Mouse (Mus musculus) lung, embryonic 16.5 days (tissue): ENCODE measurements at regions not wholly inside any gene's neighbourhood (a gene's known extent, or its start where the extent isn't known, plus 50 kb on each side); places are given as distances from the start of the nearest gene placed in this dataset.
A peak's percentile ranks its signal among the peaks of the same experiment; 100 is the strongest.

ENCODE experiments used
- ATAC-seq: fragments of 200-750 bp; cut with Nextera tagmentation; 2 replicates; pipeline ENCODE4 v1.8.0; 2017; ENCODE audit warnings: low read depth, mild to moderate bottlenecking, moderate library complexity
- H3K27ac ChIP-seq: fragments of 300-500 bp; sonication (generic); 2 replicates; pipeline ENCODE4 v1.5.1; 2014; ENCODE audit warnings: mild to moderate bottlenecking, control low read depth, low read length
- H3K27me3 ChIP-seq: fragments of 300-500 bp; sonication (generic); 2 replicates; pipeline ENCODE4 v1.6.1; 2014; ENCODE audit warnings: low read depth, low read length, mixed read lengths; ENCODE audit not compliant: control insufficient read depth, insufficient read depth
- H3K36me3 ChIP-seq: fragments of 300-500 bp; sonication (generic); 2 replicates; pipeline ENCODE4 v1.6.1; 2014; ENCODE audit warnings: low read length; ENCODE audit not compliant: control insufficient read depth, insufficient read depth
- H3K4me1 ChIP-seq: fragments of 300-500 bp; sonication (generic); replicated peaks from 2 replicates; pipeline ENCODE4 v1.6.1; 2014; ENCODE audit warnings: low read length, mixed read lengths; ENCODE audit not compliant: control insufficient read depth, insufficient read depth
- H3K4me2 ChIP-seq: fragments of 300-500 bp; sonication (generic); 2 replicates; pipeline ENCODE4 v1.6.1; 2014; ENCODE audit warnings: low read depth, low read length, control low read depth
- H3K4me3 ChIP-seq: fragments of 300-500 bp; sonication (generic); 2 replicates; pipeline ENCODE4 v1.5.1; 2014; ENCODE audit warnings: mild to moderate bottlenecking, low read length, control low read depth
- H3K9ac ChIP-seq: fragments of 300-500 bp; sonication (generic); 2 replicates; pipeline ENCODE4 v1.6.1; 2014; ENCODE audit warnings: low read length, control low read depth
- H3K9me3 ChIP-seq: fragments of 300-500 bp; sonication (generic); 2 replicates; pipeline ENCODE4 v1.6.1; 2016; ENCODE audit warnings: low read length; ENCODE audit not compliant: control insufficient read depth
- WGBS: fragments of 180-500 bp; shearing (Covaris S2); extraction: QIAGEN DNeasy Blood & Tissue Kit; methylation state at CpG from one replicate; pipeline ENCODE4 v1.1.7; 2014; 5-methylcytosine and 5-hydroxymethylcytosine counted together

DNA sequence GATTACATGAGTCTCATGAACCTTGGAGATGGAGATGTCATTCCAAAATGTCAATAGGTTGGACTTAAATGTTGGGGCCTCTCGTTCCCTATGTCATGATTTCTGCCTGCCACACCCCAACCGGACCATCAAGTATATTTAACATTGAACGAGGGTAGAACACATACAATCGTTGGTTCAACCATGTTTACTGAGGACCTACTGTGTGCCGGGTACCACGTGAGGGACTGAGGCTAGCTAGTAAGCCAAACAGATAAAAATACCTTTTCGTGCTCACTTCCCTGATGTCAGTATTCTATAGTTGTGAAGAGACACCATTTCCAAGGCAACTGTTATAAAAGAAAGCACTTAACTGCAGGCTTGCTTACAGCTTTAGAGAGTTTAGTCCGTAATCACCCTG, 70.6 kb upstream of the Tnrc6c start:
- no peaks in the 10 kb centered on the region for H3K9me3 ChIP-seq
- no peaks in the 10 kb centered on the region for H3K27me3 ChIP-seq
- no peak overlapping the region for H3K4me2 ChIP-seq
- H3K4me3 ChIP-seq = no peak overlapping the region
- H3K4me1 ChIP-seq = no peaks in the 10 kb centered on the region; the same call in 1 of the 2 replicates
- H3K36me3 ChIP-seq = no peaks in the 10 kb centered on the region
- no peak for ATAC-seq
- WGBS = 85% methylated on average over 8 of the region's 8 CpGs
- H3K9ac ChIP-seq = no peak overlapping the region
- H3K27ac ChIP-seq = no peak overlapping the region

DNA sequence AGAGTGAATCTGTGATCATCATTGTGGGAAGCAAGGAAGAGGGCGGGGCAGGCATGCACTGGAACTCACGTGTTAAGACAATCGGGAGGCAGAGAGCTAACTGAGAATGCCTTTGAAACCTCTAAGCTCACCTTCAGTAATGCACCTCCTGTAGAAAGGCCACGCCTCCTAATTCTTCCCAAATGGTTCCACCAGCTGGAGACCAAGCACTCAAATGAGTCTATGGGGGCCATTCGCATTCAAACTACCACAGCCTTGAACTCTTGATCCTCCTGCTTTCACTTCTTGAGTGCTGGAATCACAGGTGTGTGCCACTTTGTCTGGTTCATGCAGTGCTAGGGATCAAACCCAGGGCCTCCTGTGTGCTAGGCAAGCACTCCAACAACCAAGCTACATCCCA, 68.5 kb upstream of the Tnrc6c start:
- no peak for ATAC-seq

DNA sequence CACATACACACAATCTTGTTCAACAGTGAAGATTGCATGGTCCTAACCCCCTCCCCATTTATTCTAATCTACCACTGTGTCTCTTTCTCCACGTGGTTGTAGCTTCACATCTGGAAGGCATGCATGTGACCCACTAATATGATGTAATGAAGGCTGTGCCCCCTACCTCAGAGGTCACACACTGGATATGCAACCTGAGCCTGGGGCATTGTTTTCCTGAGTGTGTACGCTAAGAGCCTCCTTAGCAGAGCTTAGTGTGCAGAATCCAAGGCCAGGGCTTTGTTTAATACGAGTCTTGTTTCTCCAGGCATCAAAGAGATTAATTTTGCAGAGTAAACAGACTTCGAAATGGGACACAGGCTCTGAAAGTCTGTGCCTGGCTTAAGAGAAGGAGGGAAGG, 68.0 kb upstream of the Tnrc6c start:
- H3K27ac ChIP-seq = no peak overlapping the region
- ATAC-seq = no peak
- no peak overlapping the region for H3K4me3 ChIP-seq
- 0 out of 2 replicates have a peak, but pooled peaks cover 2% of the 10 kb centered on the region for H3K4me1 ChIP-seq
- H3K9ac ChIP-seq = no peak overlapping the region
- H3K36me3 ChIP-seq = no peaks in the 10 kb centered on the region
- 18% methylated on average over 4 of the region's 4 CpGs for WGBS
- no peaks in the 10 kb centered on the region for H3K27me3 ChIP-seq
- H3K9me3 ChIP-seq = no peaks in the 10 kb centered on the region
- H3K4me2 ChIP-seq = no peak overlapping the region

More for the DNA sequence above, 68.5 kb upstream of the Tnrc6c start:
- Histone ChIP-seq H3K9me3 (no peaks in the 10 kb centered on the region), H3K9ac (no peak overlapping the region), H3K36me3 (no peaks in the 10 kb centered on the region), H3K4me2 (no peak overlapping the region), H3K27me3 (no peaks in the 10 kb centered on the region), H3K4me1 (0 out of 2 replicates have a peak, but pooled peaks cover 2% of the 10 kb centered on the region), H3K4me3 (no peak overlapping the region), H3K27ac (no peak overlapping the region)
- WGBS = 84% methylated on average over 5 of the region's 5 CpGs

DNA sequence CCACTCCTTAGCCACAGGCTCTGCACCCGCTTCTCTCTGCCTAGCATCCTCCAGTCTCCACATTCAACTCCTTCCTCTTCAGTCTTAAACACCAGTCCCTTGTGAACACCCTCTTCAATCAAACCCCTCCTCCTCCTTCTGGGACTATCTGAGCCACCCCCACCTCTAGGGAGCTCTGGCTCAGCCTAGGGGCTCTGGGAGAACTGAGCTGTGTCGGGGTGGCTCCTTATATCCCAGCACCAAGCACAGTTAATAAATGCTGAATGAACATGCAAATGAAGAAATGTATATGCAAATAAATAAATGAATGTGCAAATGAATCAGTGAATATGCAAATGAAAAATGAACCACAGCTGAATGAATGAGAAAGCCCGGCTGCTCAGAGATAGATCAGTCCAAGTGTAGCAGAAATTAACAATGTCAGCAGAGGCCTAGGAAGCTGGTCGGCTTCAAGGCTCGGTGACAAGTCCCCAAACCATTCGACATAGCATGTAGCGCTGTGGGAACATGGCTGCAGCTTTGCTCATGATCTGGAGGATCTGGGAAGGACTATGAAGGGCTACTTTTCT, 67.1 kb upstream of the Tnrc6c start:
- no peak overlapping the region for H3K27ac ChIP-seq
- ATAC-seq = no peak
- 81% methylated on average over 7 of the region's 7 CpGs for WGBS

DNA sequence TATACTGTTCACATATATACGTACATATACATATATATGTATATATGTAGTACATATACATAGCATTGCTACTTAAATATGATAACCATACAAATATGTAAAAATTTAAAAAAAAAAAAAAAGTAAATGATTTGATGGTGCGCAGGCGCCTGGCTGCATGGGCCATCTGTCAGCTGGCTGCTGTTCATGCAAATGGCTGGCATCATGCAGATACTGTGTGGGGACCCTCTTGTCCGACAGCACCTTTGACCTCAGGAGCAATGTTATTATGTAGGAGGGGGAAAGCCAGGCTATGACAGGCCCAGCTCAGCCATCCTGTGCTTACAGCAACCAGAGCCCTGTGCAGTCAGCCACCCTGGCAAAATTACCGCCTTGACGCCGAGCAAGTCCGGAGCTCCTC, 65.1 kb upstream of the Tnrc6c start:
- no peak overlapping the region for H3K9ac ChIP-seq
- no peak overlapping the region for H3K27ac ChIP-seq
- peak; percentile 43; the same call in 1 of the 2 replicates for ATAC-seq
- H3K36me3 ChIP-seq = no peaks in the 10 kb centered on the region
- no peaks in the 10 kb centered on the region for H3K9me3 ChIP-seq
- 0 out of 2 replicates have a peak, but pooled peaks cover 2% of the 10 kb centered on the region for H3K4me1 ChIP-seq
- H3K4me2 ChIP-seq = no peak overlapping the region
- no peak overlapping the region for H3K4me3 ChIP-seq
- WGBS = 69% methylated on average over 8 of the region's 8 CpGs
- no peaks in the 10 kb centered on the region for H3K27me3 ChIP-seq

More for the DNA sequence above, 67.1 kb upstream of the Tnrc6c start:
- no peak overlapping the region for H3K4me3 ChIP-seq
- no peak overlapping the region for H3K4me2 ChIP-seq
- no peak overlapping the region for H3K9ac ChIP-seq
- no peaks in the 10 kb centered on the region for H3K36me3 ChIP-seq
- 0 out of 2 replicates have a peak, but pooled peaks cover 2% of the 10 kb centered on the region for H3K4me1 ChIP-seq
- H3K9me3 ChIP-seq = no peaks in the 10 kb centered on the region
- H3K27me3 ChIP-seq = no peaks in the 10 kb centered on the region

DNA sequence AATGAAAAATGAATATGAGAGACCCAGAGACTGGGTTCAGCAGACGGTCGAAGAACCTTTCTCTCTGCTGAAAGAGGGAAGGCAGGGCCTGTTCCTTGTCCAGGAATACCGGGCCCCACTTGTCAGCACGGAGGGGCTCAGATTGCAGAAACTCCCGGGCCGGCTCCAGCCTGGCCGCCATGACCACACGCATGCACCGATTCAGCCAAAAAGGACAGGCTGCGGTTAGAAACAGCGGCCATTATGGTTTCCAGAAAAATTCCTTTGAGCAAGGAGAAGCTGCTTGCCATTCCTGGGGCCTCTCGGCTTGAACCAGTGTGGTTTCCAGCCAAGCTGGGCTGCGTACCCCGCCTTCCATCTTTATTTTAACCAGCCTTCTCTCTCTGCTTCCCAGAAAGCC, 64.7 kb upstream of the Tnrc6c start:
- Histone ChIP-seq H3K27me3 (no peaks in the 10 kb centered on the region), H3K9ac (no peak overlapping the region), H3K4me1 (0 out of 2 replicates have a peak, but pooled peaks cover 2% of the 10 kb centered on the region), H3K4me3 (no peak overlapping the region), H3K4me2 (no peak overlapping the region), H3K9me3 (no peaks in the 10 kb centered on the region), H3K36me3 (no peaks in the 10 kb centered on the region), H3K27ac (no peak overlapping the region)
- no peak; the same call in 1 of the 2 replicates for ATAC-seq
- WGBS = 61% methylated on average over 14 of the region's 14 CpGs

DNA sequence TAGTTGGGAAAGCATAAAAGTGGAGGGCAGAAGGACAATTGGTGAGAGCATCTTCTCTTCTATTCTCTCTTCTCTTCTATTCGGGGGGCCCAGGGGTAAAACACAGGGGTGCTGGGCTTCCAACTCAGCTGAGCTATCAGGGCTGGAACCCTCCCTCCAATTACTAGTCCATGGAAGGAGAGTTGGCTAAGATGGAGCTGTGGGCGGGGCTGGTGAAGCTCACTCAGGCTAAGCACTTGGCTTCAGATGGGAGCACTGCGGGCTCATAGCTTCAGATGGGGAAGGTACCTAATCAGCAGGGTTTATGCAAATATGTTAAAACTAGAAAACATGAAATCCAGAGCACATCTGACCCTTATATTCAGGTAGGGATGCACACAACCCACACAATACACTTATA, 61.5 kb upstream of the Tnrc6c start:
- WGBS = 41% methylated on average over 3 of the region's 3 CpGs
- no peak for ATAC-seq
- no peaks in the 10 kb centered on the region for H3K9me3 ChIP-seq

DNA sequence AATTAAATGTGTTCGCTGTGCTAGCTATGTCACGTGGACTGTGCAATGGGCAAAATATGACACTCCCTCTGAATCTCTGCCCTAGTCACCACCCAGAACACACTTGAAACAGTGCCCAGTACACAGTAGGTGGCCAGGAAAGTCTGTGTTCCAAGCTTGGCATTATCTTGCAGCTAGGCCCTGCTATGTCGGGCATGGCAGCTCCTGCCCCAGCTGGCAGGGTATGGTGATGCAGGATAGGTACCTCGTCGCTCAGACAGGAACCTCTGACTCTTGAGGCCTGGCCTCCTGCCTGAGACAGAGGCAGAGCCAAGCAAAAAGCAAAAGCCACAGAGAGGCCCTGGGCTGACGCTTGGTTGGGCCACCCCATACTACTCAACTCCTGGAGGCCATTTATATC, 57.9 kb upstream of the Tnrc6c start:
- no peaks in the 10 kb centered on the region for H3K9me3 ChIP-seq
- no peak overlapping the region for H3K4me3 ChIP-seq
- H3K4me1 ChIP-seq = peaks cover 12% of the 10 kb centered on the region
- no peak overlapping the region for H3K27ac ChIP-seq
- no peak overlapping the region for H3K9ac ChIP-seq
- WGBS = 61% methylated on average over 6 of the region's 6 CpGs
- H3K36me3 ChIP-seq = no peaks in the 10 kb centered on the region
- no peak for ATAC-seq
- H3K4me2 ChIP-seq = no peak overlapping the region
- H3K27me3 ChIP-seq = peaks cover 12% of the 10 kb centered on the region

More for the DNA sequence above, 61.5 kb upstream of the Tnrc6c start:
- Histone ChIP-seq H3K4me3 (no peak overlapping the region), H3K36me3 (no peaks in the 10 kb centered on the region), H3K27ac (no peak overlapping the region), H3K27me3 (peaks cover 4% of the 10 kb centered on the region; the same call in 1 of the 2 replicates), H3K4me1 (0 out of 2 replicates have a peak, but pooled peaks cover 2% of the 10 kb centered on the region), H3K4me2 (no peak overlapping the region), H3K9ac (no peak overlapping the region)

DNA sequence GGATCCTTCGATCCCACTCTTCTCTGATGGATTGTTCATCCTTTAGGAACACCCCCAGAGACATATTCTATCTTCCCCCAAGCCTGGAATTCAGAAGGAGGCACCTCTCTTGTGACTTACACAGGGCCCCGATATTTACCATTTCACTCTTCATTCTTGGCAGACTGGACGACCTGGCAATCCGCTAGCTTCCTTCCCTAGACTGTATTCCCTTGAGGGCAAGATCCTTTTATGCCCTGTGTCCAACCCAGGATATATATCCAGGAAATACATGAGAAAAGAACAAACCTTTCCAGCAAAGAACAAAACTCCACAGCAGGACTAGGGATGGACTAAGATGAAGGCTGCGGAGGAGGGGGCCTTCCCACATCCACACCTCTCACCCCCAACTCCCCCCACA, 56.3 kb upstream of the Tnrc6c start:
- Histone ChIP-seq H3K9me3 (no peaks in the 10 kb centered on the region), H3K36me3 (no peaks in the 10 kb centered on the region), H3K4me2 (no peak overlapping the region), H3K9ac (no peak overlapping the region), H3K27ac (no peak overlapping the region), H3K27me3 (peaks cover 12% of the 10 kb centered on the region), H3K4me1 (peaks cover 12% of the 10 kb centered on the region), H3K4me3 (no peak overlapping the region)
- 34% methylated on average over 5 of the region's 5 CpGs for WGBS
- no peak for ATAC-seq
